Mouse (Mus musculus): ENCODE results near the gene Serpine2. TPM values are rescaled to one million over a fixed set of nuclear protein-coding genes. Genes with fewer than 3 reads are reported as not detected.

Gene Serpine2
- 106 and 116 TPM in 2 replicates for polyA plus RNA-seq (2015; fragmentation: Nextera tagmentation; extraction: Ambion mirVana)

DNA sequence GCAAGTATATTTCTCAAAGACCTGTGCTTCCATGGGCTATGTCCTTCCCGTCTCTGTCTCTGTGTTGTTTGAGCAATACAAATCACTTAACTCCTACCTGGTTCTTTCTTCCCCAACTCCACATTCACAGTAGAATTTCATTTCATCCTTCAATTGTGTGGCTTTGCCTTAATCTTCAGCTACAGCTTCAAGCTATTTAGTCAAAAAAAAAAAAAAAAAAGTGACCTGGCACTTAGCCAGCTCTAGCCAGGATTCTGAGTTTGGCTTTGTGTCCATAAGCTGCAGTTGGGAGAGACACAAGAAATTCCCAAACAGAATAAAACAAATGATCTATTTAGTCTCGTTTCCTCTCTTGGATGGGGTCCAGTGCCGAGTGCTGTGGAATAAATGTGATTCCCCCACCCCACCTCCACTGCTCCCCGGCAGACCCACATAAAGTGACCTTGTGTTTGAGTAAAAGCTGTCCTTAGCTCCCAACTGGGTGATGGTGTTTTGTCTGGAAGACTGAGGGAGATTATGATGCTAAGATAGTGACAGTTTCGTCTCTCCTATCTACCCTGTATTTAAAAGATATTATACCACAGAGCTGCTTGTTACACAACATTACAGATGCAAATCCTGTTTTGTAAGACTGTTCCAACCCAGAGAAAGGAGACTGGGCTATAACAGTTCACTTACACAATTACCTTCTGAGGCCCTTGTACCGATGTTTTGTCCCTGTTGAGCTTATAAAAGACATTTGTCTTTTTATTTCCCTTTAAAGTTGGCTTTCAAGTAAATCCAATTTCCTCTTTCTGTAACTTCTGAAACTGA, at the start of gene Serpine2:
TSS of gene Serpine2 (minus strand) at position 51 of the 813 bp plus-strand sequence.
- Histone ChIP-seq H3K27me3 (peaks cover 32% of the 10 kb centered on the region), H3K27ac (peak within 1 kb of the TSS; percentile 59; the same call in 1 of the 2 replicates), H3K9ac (replicated peaks) (no peak within 1 kb of the TSS), H3K9me3 (no peaks in the 10 kb centered on the region), H3K36me3 (no peaks in the 10 kb centered on the region), H3K4me2 (replicated peaks) (peak within 1 kb of the TSS; percentile 33), H3K4me1 (replicated peaks) (peaks cover 48% of the 10 kb centered on the region), H3K4me3 (replicated peaks) (no peak within 1 kb of the TSS)
- WGBS: 11% methylated on average over 6 of the region's 6 CpGs
- ATAC-seq: peak; percentile 67

DNA sequence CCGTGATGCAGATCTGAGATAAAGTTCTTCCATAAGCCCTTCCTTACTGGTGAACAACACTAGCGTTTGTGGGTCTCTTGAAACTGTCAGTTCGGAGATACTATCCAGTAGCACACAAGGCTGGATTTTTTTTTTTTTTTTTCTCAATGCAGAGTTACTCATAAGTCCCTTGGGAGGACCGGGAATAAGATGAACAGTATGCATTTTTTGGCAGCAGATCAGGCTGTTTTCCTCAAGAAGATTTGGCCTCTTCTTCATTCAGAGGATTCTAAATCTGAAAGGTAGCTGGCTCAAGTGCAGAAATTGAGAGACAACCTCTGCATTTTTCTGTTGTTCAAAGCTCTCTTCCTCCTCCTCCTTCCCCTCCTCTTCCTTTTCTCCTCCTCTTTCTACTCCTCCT, 46.8 kb upstream of the Serpine2 start:
- 83% methylated on average over 4 of the region's 4 CpGs for WGBS
- Histone ChIP-seq H3K4me2 (replicated peaks) (no peak overlapping the region), H3K9ac (replicated peaks) (no peak overlapping the region), H3K4me3 (replicated peaks) (no peak overlapping the region), H3K36me3 (no peaks in the 10 kb centered on the region), H3K4me1 (replicated peaks) (no peaks in the 10 kb centered on the region), H3K9me3 (peaks cover 6% of the 10 kb centered on the region; the same call in 1 of the 2 replicates), H3K27me3 (no peaks in the 10 kb centered on the region), H3K27ac (no peak overlapping the region)
- ATAC-seq: no peak

DNA sequence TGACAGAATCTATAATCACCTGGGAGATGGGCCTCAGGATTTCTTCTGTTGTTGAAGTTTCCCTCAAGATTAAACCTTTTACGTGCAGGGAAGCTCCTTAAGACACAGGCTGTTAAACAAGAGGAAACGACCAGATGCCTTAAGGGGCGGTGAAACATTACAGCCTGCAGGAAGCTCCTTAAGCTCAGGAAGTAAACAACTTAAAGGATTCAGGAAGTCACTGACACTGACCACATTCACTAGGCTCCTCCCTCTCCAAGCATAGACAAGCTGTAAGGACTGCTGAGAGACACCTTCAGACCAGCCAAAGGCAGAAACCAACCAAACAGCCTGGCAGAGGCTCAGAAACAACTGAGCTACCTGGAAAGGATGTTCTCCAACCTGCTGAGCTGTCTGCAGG, 44.3 kb upstream of the Serpine2 start:
- no peak overlapping the region for H3K4me3 ChIP-seq (replicated peaks)
- no peak overlapping the region for H3K9ac ChIP-seq (replicated peaks)
- H3K36me3 ChIP-seq: no peaks in the 10 kb centered on the region
- H3K27me3 ChIP-seq: no peaks in the 10 kb centered on the region
- no peaks in the 10 kb centered on the region for H3K9me3 ChIP-seq
- H3K27ac ChIP-seq: no peak overlapping the region
- H3K4me2 ChIP-seq (replicated peaks): no peak overlapping the region
- WGBS: 75% methylated on average over 3 of the region's 3 CpGs
- no peak for ATAC-seq
- H3K4me1 ChIP-seq (replicated peaks): no peaks in the 10 kb centered on the region

DNA sequence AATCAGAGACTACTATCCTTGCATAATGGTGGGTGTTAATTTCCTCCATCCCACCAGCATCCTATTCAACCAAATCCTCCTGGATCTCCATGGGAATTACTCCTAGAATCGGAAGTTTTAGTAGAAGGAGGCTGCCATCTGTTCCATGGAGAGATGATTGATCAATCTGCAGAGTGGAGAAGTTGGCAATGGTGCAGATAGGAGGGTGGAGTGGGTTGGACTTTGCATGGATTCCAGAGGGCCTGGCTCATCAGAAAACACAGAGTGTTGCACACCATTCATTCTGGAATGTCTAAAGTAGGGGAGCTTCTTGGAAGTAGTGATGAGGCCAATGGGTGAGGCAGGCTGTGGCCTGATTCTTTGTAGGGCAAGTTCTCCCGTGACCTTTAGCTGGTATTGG, 41.9 kb upstream of the Serpine2 start:
- H3K9ac ChIP-seq (replicated peaks): no peak overlapping the region
- H3K27ac ChIP-seq: no peak overlapping the region
- H3K4me3 ChIP-seq (replicated peaks): no peak overlapping the region
- no peaks in the 10 kb centered on the region for H3K9me3 ChIP-seq
- no peaks in the 10 kb centered on the region for H3K4me1 ChIP-seq (replicated peaks)
- no peak for ATAC-seq
- 74% methylated on average over 2 of the region's 2 CpGs for WGBS
- H3K36me3 ChIP-seq: no peaks in the 10 kb centered on the region
- no peak overlapping the region for H3K4me2 ChIP-seq (replicated peaks)
- H3K27me3 ChIP-seq: no peaks in the 10 kb centered on the region

DNA sequence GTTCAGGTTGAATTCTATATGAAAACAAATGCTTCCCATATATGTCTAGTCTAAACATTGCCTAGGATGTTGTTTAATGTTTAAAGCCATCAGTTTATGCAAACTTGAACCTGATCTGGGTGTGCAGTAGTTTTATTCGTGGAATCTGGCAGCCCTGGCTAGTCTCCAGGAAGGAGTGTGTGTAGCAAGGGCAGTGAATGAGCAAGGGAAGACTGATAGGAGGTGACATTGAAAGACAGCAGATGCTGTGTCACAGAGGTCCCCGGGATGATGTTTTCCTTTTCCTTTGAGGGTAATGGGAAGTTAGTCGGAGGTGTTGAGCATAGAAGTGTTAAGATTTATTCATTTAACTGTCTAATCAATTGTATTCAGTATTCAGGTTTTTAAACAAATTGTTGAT, 21.7 kb upstream of the Serpine2 start:
- Histone ChIP-seq H3K27me3 (no peaks in the 10 kb centered on the region), H3K4me1 (replicated peaks) (no peaks in the 10 kb centered on the region), H3K9me3 (no peaks in the 10 kb centered on the region), H3K27ac (no peak overlapping the region), H3K4me2 (replicated peaks) (no peak overlapping the region), H3K36me3 (no peaks in the 10 kb centered on the region), H3K9ac (replicated peaks) (no peak overlapping the region), H3K4me3 (replicated peaks) (no peak overlapping the region)
- WGBS: 83% methylated on average over 3 of the region's 3 CpGs
- no peak for ATAC-seq

DNA sequence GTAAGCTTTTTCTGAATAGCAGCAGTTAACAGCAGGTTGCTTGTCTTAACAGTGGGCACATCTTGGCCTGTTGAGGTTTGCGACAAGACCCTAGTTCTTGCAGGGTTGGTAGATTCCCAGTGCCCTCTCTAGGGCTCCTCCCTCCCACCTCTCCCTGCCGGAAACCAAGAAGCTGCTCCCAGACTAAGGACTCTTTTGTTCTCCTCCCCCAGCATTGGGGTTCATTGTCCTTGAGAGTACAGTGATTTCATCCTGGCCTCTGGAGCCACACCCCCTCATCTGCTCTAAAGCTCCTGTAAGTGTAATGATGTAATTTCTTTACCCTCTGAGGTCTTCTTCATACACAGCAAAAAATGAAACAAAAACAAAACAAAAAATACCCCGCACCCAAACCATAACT, 13.8 kb upstream of the Serpine2 start:
- Histone ChIP-seq H3K36me3 (no peaks in the 10 kb centered on the region), H3K4me2 (replicated peaks) (no peak overlapping the region), H3K9ac (replicated peaks) (no peak overlapping the region), H3K27me3 (no peaks in the 10 kb centered on the region), H3K9me3 (no peaks in the 10 kb centered on the region), H3K4me1 (replicated peaks) (0 out of 2 replicates have a peak, but pooled peaks cover 3% of the 10 kb centered on the region), H3K4me3 (replicated peaks) (no peak overlapping the region), H3K27ac (no peak overlapping the region)
- ATAC-seq: no peak
- WGBS: 57% methylated on average over 3 of the region's 3 CpGs

DNA sequence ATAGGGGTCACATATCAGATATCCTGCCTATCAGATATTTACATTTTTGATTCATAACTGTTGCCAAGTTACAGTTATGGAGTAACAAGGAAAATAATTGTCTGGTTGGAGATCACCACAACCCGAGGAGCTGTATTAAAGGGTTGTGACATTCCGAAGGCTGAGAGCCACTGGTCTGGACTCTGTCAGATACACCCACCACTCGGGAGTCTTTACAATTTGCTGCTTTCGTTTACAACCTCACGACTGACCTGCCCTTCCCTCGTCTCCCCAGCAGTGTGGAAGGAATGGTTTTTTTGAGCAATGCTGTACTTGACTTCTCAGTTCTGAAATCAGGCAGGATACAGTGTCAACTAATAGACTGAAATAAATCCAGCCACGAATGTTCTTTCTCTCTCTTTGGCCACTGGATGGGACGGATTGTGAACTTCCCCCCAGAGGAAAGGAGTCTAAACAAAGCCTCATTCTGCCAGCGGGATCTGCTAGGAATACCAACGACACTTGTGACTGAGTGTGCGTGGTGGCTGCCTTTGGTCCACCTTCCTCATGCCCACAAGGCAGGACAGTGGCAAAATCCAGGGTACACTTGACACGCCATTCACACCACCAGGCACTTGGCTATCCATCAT, 455 bp downstream of the Serpine2 start:
- peak overlapping the region; percentile 59; the same call in 1 of the 2 replicates for H3K27ac ChIP-seq
- H3K4me3 ChIP-seq (replicated peaks): no peak overlapping the region
- peak overlapping the region; percentile 33 for H3K4me2 ChIP-seq (replicated peaks)
- H3K36me3 ChIP-seq: no peaks in the 10 kb centered on the region
- no peak overlapping the region for H3K9ac ChIP-seq (replicated peaks)
- H3K9me3 ChIP-seq: no peaks in the 10 kb centered on the region
- H3K4me1 ChIP-seq (replicated peaks): peaks cover 48% of the 10 kb centered on the region
- peaks cover 31% of the 10 kb centered on the region for H3K27me3 ChIP-seq
- WGBS: 28% methylated on average over 12 of the region's 12 CpGs
- ATAC-seq: peak; percentile 15; the same call in 1 of the 2 replicates

DNA sequence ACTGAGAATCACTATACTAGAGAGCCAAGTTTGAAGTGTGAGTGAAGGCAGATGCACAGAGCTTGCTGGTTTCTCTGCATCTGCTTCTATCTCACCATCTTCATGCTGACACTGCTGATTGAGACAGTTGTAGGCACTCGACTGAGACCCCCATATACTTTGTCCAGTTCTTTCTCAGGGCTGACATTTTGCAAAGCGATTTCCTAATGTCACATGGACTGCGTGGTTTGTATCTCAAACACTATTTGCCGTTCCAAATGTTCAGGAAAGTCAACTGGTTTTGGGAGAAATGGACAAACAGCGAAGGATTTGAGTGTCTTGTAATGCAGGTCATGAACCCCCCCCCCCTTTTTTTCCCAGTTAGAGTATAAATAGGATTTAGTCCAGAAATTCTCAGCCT, 1.0 kb downstream of the Serpine2 start:
- Histone ChIP-seq H3K9ac (replicated peaks) (no peak overlapping the region), H3K9me3 (no peaks in the 10 kb centered on the region), H3K4me1 (replicated peaks) (peaks cover 49% of the 10 kb centered on the region), H3K4me3 (replicated peaks) (no peak overlapping the region), H3K27ac (no peak overlapping the region), H3K4me2 (replicated peaks) (no peak overlapping the region), H3K36me3 (no peaks in the 10 kb centered on the region), H3K27me3 (peaks cover 27% of the 10 kb centered on the region)
- ATAC-seq: no peak
- 80% methylated on average over 5 of the region's 5 CpGs for WGBS

DNA sequence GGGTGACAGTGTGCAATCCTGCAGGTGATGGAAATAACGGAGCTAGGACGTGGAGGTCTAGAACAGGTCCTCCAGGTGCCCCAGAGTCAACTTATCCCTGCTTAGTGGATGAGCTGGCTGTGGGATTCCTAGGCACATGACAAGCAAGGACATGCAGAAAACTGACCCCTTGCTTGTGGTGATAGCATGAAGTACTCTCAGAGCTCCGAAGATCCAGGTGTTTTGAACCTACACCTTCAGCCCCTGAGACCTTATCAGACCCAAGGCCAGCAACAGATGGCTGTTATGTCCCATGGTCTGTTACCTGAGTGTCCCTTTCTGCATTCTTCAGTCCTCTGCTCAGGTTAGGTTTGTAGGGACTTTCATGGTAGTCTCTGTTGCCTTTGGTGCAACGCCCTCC, 2.0 kb downstream of the Serpine2 start:
- ATAC-seq: no peak; the same call in 1 of the 2 replicates
- no peaks in the 10 kb centered on the region for H3K9me3 ChIP-seq
- peaks cover 25% of the 10 kb centered on the region for H3K27me3 ChIP-seq
- no peaks in the 10 kb centered on the region for H3K36me3 ChIP-seq
- WGBS: 43% methylated on average over 4 of the region's 4 CpGs
- H3K4me3 ChIP-seq (replicated peaks): peak overlapping the region; percentile 74
- peak overlapping the region; percentile 78 for H3K9ac ChIP-seq (replicated peaks)
- no peak overlapping the region for H3K27ac ChIP-seq
- peak overlapping the region; percentile 96 for H3K4me2 ChIP-seq (replicated peaks)
- H3K4me1 ChIP-seq (replicated peaks): peaks cover 55% of the 10 kb centered on the region

DNA sequence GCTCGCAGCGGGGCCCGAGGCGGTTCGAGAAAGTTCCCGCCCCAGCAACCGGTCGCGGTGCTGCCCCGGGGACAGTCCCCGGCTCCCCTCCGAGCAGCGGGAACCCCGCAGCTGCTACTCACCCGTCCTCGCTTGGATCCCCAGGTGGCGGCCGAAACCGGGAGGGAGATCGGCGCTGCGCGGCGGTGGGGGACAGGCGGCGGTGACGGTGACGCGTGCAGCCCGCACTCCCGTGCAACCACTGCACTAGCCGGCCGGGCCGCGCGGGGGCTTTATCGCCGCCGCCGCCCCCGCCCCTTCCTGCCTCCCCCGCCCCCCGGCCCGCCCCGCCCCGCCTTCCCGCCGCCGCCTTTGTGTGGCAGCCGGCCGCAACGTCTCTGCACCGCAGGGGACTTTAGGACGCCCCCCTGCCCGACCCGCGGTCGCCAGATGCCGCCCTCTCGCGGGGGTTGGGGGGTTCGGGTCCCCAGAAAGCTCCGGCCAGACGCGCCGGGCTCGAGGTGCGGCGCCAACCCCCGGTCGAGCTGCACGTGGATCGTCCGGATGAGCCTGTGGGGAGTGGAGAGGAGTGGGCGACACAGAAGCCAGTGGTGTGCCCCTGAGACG, 2.5 kb downstream of the Serpine2 start:
- H3K4me3 ChIP-seq (replicated peaks): peak overlapping the region; percentile 74
- no peaks in the 10 kb centered on the region for H3K9me3 ChIP-seq
- peak; percentile 76 for ATAC-seq
- WGBS: 1% methylated on average over 58 of the region's 76 CpGs
- H3K27ac ChIP-seq: no peak overlapping the region
- H3K36me3 ChIP-seq: no peaks in the 10 kb centered on the region
- H3K4me1 ChIP-seq (replicated peaks): peaks cover 55% of the 10 kb centered on the region
- H3K4me2 ChIP-seq (replicated peaks): peak overlapping the region; percentile 96
- peak overlapping the region; percentile 78 for H3K9ac ChIP-seq (replicated peaks)
- H3K27me3 ChIP-seq: peaks cover 25% of the 10 kb centered on the region

DNA sequence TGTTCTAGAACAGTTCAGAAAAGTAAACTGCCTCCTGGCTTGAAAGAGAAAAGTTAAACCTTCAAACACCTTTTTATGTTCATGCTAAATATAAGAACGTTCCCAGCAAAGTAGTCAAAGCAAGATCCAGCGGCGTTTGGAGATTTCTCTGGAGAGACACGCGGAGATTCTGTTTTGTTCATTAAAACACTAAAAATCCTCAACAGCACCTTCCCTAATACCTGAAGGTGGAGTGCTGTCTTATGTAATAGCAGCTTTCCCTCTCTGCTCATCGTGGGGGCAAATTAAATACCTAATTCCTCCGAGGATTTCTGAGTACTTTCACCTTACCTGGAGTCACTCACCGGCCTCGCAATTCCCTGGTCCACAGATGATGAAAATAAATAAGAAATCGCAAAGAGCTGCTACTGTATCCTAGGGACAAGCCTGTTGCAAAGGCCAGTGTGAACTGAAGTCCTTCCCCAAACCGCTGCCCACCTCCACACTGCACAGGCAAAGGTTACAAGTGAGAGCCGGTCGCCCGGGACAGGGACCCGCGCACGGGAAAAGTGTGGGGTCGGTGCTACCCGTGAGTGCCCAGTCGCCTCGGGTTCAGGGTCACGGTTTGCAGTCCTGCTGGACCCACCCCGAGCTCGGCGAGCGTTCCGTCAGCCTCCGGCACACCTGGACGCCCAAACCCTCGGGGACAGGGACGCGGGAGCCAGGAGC, 3.1 kb downstream of the Serpine2 start:
- H3K36me3 ChIP-seq: no peaks in the 10 kb centered on the region
- peaks cover 25% of the 10 kb centered on the region for H3K27me3 ChIP-seq
- peaks cover 55% of the 10 kb centered on the region for H3K4me1 ChIP-seq (replicated peaks)
- WGBS: 2% methylated on average over 32 of the region's 32 CpGs
- H3K4me3 ChIP-seq (replicated peaks): peak overlapping the region; percentile 74
- peak overlapping the region; percentile 78 for H3K9ac ChIP-seq (replicated peaks)
- H3K27ac ChIP-seq: no peak overlapping the region
- H3K4me2 ChIP-seq (replicated peaks): peak overlapping the region; percentile 96
- no peaks in the 10 kb centered on the region for H3K9me3 ChIP-seq
- peak; percentile 30 for ATAC-seq
